Mouse (Mus musculus): Measurements from ENCODE around the gene Adam20. TPM values are rescaled to one million over a fixed set of nuclear protein-coding genes. Genes with fewer than 3 reads are reported as not detected.
"Not testable (repeated sequence)": the region's sequence is repeated elsewhere in the genome, so short reads cannot be mapped to it uniquely, and the experiment has no call there.

Gene Adam20
- total RNA-seq (2015) = not detected in 2 replicates
- not detected in 2 replicates for total RNA-seq (2017)

DNA sequence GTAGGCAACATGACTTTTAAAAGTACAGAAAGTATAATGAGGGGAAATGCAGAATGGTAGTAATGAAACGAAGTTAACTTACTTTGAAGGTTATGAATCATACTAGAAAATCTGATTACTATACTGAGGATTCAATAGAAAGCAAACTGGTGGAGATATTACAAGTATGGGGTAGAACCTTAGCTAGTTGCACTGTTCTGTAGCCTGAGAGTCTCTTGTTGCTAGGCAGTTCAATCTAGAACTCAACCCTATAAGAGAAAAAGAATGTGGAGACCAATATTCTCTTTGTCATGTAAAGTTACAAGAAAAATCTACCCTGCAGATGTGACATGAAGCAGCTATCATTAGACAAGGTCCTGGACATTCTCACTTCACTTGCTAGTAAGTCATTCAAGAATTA lies at the start of gene Adam20:
Adam20 (plus strand) TSS at position 301 of the 400 bp plus-strand sequence.
- not testable (repeated sequence) for ATAC-seq (replicated peaks; ENCODE audit: poor library complexity)

- not testable (repeated sequence) for ATAC-seq (replicated peaks; ENCODE audit: poor library complexity)
Measured at GRCm38 (mm10) chr8:40751908-40752307, 41.2 kb upstream of the Adam20 start, which contains the start of gene Adam25. TSS of gene Adam25 (plus strand) at chr8:40752208.

DNA sequence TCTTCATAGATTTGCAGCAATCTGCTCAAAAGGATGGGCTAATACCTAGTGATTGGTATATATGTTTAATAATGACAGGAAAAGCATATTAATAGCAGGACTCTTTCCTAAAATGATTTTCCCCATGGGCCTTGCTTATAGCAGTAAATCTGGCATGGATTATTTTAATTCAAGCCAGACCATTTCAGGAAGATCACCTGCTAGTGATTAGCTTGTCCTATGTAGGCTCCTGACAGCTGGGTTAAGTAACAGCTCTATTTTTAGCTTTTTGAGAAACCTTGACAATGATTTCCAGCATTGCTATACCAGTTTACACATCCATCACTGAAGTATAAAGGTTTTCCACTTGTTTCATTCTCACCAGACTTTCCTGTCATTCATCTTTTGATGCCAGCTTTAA lies 9.8 kb upstream of the Adam20 start:
- no peak for ATAC-seq (replicated peaks; ENCODE audit: poor library complexity)

- ATAC-seq (replicated peaks; ENCODE audit: poor library complexity) = no peak
Measured at GRCm38 (mm10) chr8:40803379-40804079, 10.5 kb downstream of the Adam20 start.

Other genes with a start within 250 kb of the Adam20 start
- not detected in 2 replicates for gene Adam24, start 118.2 kb upstream of the Adam20 start, total RNA-seq (2015)
- gene Adam24, start 118.2 kb upstream of the Adam20 start, total RNA-seq (2017) = not detected in 2 replicates
- not detected in 2 replicates for gene Adam25, start 41.1 kb upstream of the Adam20 start, total RNA-seq (2015)
- gene Adam25, start 41.1 kb upstream of the Adam20 start, total RNA-seq (2017) = not detected in 2 replicates
- not detected in 2 replicates for gene Adam39, start 29.7 kb downstream of the Adam20 start, total RNA-seq (2015)
- not detected in 2 replicates for gene Adam39, start 29.7 kb downstream of the Adam20 start, total RNA-seq (2017)

Data from megakaryocyte progenitor cell, adult 5-6 weeks (primary cell).